Mouse (Mus musculus): Measurements from ENCODE around the gene Gm7978. TPM values are rescaled to one million over a fixed set of nuclear protein-coding genes. Genes with fewer than 3 reads are reported as not detected.
"Not testable (repeated sequence)": the region's sequence is repeated elsewhere in the genome, so short reads cannot be mapped to it uniquely, and the experiment has no call there.

Gene Gm7978
- polyA plus RNA-seq (2012; rRNA removed): 0.05 TPM in 1 of 2 replicates, not detected in the other

DNA sequence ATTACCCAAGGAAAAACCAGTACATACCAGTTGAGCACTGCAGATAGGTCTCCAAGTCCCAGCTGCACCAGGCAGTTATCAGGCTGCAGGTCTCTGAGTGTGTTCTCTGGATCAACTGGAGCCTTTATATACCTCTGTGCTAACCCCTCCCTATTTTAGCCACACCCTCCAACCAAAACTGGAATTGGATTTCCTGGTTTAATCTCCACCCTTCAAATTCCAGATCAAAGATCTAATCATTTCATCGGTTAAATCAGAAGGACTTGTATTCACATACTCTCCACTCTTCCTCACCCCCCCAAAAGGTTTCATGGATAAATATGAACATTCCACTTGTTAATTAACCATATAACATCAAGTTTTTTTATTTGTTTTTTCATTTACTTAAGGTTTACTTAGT lies at the start of gene Gm7978:
TSS of gene Gm7978 (minus strand) at position 101 of the 400 bp plus-strand sequence.
- H3K4me1 ChIP-seq (replicated peaks; ENCODE audit: control insufficient read depth, insufficient read depth, low read length); H3K27ac ChIP-seq (ENCODE audit: control insufficient read depth, insufficient read depth, low read length); H3K27me3 ChIP-seq (ENCODE audit: control insufficient read depth, insufficient read depth, low read length); H3K36me3 ChIP-seq (ENCODE audit: control insufficient read depth, insufficient read depth, low read length); H3K4me3 ChIP-seq (ENCODE audit: control insufficient read depth, insufficient read depth, low read length); DNase-seq: not testable (repeated sequence)
- no CpG with 5 or more reads among the region's 1 CpGs for WGBS

DNA sequence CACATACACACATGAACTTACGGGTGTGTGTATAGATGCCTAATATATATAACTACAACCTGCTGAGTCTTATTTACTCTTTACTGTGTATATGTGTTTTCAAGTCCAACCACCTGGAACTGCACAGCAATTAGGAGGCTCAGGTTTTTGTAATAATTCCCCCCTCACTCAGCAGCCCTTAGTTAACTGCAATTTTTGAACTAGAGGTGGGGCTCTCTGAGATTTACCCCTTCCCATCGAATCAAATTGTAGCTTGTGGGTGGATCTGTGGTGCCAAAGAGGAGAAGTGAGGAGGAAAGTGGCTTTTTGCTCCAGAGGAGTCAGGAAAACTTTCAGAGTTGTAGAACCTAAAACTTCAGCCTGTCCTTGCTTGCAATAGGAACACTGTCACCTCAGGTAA lies 39.7 kb upstream of the Gm7978 start, which contains the start of gene E330014E10Rik:
TSS of gene E330014E10Rik (plus strand) at position 301 of the 400 bp plus-strand sequence.
- no CpG with 5 or more reads among the region's 2 CpGs for WGBS
- not testable (repeated sequence) for DNase-seq; H3K36me3 ChIP-seq (ENCODE audit: control insufficient read depth, insufficient read depth, low read length)

DNA sequence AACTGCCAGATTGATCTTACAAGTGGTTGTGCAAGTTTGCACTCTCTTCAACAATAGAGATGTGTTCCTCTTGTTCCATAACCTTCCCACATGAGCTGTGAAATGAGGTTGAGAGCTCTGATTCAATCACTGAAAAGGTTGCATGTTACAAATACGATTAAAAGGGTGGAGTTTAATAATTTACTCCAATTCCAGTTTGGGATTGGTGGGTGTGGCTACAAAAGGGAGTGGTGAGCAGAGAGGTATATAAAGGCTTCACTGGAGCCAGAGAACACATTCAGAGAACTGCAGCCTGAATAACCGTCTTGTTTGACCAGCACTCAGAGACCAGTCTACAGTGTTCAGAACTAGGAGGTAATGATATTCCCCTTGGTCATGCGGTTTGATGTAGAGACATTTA lies 5.7 kb upstream of the Gm7978 start, which contains the start of gene Gm7982:
TSS of gene Gm7982 (plus strand) at position 301 of the 400 bp plus-strand sequence.
- not testable (repeated sequence) for H3K4me1 ChIP-seq (replicated peaks; ENCODE audit: control insufficient read depth, insufficient read depth, low read length)

More for the DNA sequence above, 39.7 kb upstream of the Gm7978 start, which contains the start of gene E330014E10Rik:
- not testable (repeated sequence) for H3K4me1 ChIP-seq (replicated peaks; ENCODE audit: control insufficient read depth, insufficient read depth, low read length); H3K27ac ChIP-seq (ENCODE audit: control insufficient read depth, insufficient read depth, low read length); H3K27me3 ChIP-seq (ENCODE audit: control insufficient read depth, insufficient read depth, low read length); H3K4me3 ChIP-seq (ENCODE audit: control insufficient read depth, insufficient read depth, low read length)

More for the DNA sequence above, 5.7 kb upstream of the Gm7978 start, which contains the start of gene Gm7982:
- H3K4me3 ChIP-seq (ENCODE audit: control insufficient read depth, insufficient read depth, low read length); H3K27ac ChIP-seq (ENCODE audit: control insufficient read depth, insufficient read depth, low read length); H3K27me3 ChIP-seq (ENCODE audit: control insufficient read depth, insufficient read depth, low read length); DNase-seq; H3K36me3 ChIP-seq (ENCODE audit: control insufficient read depth, insufficient read depth, low read length): not testable (repeated sequence)
- no CpG with 5 or more reads among the region's 3 CpGs for WGBS

Other genes starting within 250 kb of the Gm7978 start
- gene Gm3286, start 225.4 kb downstream of the Gm7978 start, polyA plus RNA-seq (2012; rRNA removed): not detected in 2 replicates
- 0.09 TPM in 1 of 2 replicates, not detected in the other for gene Gm7971, start 141.3 kb downstream of the Gm7978 start, polyA plus RNA-seq (2012; rRNA removed)
- gene Gm7982, start 5.8 kb upstream of the Gm7978 start, polyA plus RNA-seq (2012; rRNA removed): not detected in 2 replicates
- gene E330014E10Rik, start 39.8 kb upstream of the Gm7978 start, polyA plus RNA-seq (2012; rRNA removed): not detected in 2 replicates
- 0.42 and 0.55 TPM in 2 replicates for gene Cxcl13, start 220.8 kb upstream of the Gm7978 start, polyA plus RNA-seq (2012; rRNA removed)

Measured in thymus, adult 2 months (tissue).